Mouse (Mus musculus): ENCODE results near the gene Cmss1.

GRCm38 (mm10) chr16:57553235-57553634 is 53.4 kb downstream of the Cmss1 start:
- no peak for TF ChIP-seq CTCF (IDR thresholded peaks at IDR 0.05; ENCODE audit: low read depth, low read length)
- TF ChIP-seq POLR2A (IDR thresholded peaks at IDR 0.05; ENCODE audit: borderline replicate concordance, low read depth, low read length): no peak

All from bone marrow macrophage, adult 2 months (primary cell).